Mouse (Mus musculus): ENCODE data around the gene Ifi27l2a. TPM values are rescaled to one million over a fixed set of nuclear protein-coding genes. Genes with fewer than 3 reads are reported as not detected.
A peak's percentile ranks its signal among the peaks of the same experiment; 100 is the strongest.
"Not testable (repeated sequence)": the region's sequence is repeated elsewhere in the genome, so short reads cannot be mapped to it uniquely, and the experiment has no call there.

Gene Ifi27l2a
- total RNA-seq (2021), result 10 to 100 TPM in 1 of 2 experiments, 1 to 10 TPM in 1; 7.6 to 33.2 TPM
- long read RNA-seq, experiment 1, transcript Ifi27l2a-201 (4 exons, 463 nt), result major isoform, 72 of 81 reads
- long read RNA-seq, experiment 1, partial matches to known transcripts, result 6 of 81 reads
- long read RNA-seq, experiment 1, other reads (novel, unspliced or antisense), result 3 of 81 reads
- long read RNA-seq, experiment 2, transcript Ifi27l2a-201 (4 exons, 463 nt), result major isoform, 14 of 16 reads
- long read RNA-seq, experiment 2, partial matches to known transcripts, result 1 of 16 reads
- long read RNA-seq, experiment 2, other reads (novel, unspliced or antisense), result 1 of 16 reads

DNA sequence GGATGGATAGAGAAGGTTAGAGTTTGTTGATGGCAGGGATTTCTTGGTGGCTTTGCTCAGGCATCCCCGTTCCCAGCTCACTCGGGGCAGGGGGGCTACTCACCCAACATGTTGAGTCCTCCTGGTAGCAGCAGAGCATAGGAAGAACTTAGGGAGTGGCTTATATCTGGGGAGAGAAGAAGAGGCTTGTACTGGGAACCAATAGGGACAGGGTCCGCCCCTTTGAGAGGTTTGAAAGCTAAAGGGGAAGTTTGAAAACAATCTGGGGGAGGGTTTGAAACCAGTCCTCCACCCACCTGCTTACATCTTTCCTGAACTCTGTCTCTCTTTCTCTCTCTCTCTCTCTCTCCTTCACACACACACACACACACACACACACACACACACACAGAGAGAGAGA is at the start of gene Ifi27l2a:
Gene Ifi27l2a, minus strand, starts transcription at position 157 of the 400 bp plus-strand sequence.
- no peak for DNase-seq
- intact Hi-C loops (cut with DNase I), result no loop called here

DNA sequence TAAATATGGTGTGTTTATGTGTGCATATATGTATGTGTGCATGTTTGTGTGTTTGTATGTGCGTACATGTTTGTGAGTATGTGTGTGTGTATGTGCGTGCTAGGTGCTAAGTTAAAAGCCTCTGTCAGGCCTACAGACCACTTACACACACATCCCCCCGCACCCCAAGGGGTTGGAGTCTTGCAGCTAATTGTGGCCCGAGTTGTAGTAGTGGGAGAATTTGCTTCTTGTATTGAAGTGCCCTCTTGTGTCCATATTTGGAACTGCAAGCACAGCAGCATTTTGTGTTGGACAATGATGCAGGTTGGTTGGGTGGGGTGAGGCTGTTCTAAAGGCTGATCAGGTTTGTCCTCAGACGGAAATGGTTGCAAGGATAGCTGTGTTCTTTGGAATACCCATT is 49.3 kb upstream of the Ifi27l2a start:
- peak; percentile 45 to 63 for DNase-seq

DNA sequence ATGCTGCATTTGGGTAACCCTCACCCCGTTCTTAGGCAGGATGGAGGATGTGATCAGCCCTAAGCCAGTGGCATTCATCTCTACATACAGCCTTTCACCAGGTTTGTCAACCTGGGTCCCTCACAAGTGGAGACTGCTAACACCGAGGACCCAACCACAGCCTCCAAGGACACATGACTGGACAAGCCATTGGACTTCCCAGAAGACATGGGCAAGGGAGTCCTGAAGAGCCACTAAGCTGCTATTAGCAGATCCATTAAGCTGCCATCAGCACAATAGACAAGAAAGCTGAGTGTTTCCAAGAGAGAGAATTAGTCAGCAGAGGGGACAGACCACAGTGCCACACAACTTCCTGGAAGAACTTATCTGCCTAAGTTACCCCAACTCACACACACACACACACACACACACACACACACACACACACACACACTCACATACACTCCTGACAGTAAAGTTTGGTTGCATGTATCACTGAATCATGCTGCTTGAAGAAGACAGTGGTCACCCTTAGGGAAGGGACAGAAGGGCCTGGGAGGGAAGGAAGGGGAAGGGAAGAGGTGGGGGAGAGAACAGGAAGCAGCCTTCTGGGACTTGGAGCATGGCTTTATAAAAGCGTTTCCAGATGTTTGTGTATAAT is 47.7 kb upstream of the Ifi27l2a start:
- no peak for DNase-seq
- intact Hi-C loops (cut with DNase I), result no loop called here

More for the DNA sequence above, 49.3 kb upstream of the Ifi27l2a start:
- intact Hi-C loops (cut with DNase I), result loop anchor here (1.0 kb wide), 1 partner anchor 66 kb away; no protein-coding TSS in a partner anchor

DNA sequence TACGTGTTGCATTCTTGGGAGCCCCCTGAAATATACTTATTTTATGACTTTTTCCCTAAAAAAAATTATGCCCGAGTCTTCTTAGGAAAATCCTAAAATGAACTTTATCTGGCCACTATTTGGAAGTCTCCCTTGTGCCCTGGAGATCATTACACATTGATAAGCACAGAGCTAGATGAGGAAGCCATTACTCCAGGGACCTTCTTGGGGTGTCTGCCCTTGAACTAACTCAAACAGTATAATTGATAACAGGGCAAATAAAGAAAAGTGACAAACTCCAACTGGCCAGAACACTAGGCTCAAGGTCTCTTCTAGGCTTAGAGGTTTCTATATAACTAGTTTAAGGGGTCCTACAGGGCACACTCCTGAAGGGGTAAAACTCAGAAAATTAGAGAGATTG is 44.3 kb upstream of the Ifi27l2a start:
- DNase-seq, result no peak
- intact Hi-C loops (cut with DNase I), result no loop called here

DNA sequence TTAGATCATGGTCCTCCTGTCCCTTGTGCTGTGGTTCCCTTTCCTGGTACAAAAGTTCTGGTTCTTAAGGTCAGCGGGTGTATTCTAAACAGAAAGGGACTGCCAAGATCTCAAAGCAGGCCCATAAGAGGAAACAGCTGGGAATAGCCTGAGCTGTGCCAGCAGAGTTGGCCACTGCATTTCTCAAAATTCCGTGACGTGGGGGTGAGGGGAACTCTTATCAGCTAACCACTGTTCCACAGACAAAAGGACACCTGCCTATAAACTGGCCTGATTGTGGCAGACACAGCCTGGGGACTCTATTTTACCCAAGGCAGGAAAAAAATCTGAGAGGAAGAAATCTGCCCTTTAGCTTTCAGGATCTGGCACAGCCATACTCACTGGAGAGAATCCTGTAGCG is 43.8 kb upstream of the Ifi27l2a start:
- intact Hi-C loops (cut with DNase I), result no loop called here
- DNase-seq, result peak in 1 of 2 experiments; percentile 32

DNA sequence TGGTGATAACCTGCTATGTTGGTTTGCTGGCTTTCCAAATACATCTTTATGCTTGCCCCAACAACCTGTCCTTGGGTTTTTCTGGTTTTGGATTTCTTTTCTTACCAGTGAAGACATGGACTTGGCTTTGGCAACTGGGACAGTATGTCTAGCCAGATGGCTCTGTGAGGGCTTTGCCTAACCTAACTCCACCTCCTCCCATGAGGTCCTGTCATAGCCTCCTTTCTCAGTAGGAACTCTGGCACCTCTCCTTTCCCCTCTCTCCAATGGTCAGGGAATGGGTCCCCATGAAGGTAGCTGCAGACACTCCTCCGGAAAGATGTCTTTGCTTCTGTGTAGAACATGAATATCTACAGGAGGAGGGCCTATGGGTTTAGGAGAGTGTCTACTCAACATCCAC is 43.2 kb upstream of the Ifi27l2a start:
- intact Hi-C loops (cut with DNase I), result no loop called here
- DNase-seq, result peak in 1 of 2 experiments; percentile 36

DNA sequence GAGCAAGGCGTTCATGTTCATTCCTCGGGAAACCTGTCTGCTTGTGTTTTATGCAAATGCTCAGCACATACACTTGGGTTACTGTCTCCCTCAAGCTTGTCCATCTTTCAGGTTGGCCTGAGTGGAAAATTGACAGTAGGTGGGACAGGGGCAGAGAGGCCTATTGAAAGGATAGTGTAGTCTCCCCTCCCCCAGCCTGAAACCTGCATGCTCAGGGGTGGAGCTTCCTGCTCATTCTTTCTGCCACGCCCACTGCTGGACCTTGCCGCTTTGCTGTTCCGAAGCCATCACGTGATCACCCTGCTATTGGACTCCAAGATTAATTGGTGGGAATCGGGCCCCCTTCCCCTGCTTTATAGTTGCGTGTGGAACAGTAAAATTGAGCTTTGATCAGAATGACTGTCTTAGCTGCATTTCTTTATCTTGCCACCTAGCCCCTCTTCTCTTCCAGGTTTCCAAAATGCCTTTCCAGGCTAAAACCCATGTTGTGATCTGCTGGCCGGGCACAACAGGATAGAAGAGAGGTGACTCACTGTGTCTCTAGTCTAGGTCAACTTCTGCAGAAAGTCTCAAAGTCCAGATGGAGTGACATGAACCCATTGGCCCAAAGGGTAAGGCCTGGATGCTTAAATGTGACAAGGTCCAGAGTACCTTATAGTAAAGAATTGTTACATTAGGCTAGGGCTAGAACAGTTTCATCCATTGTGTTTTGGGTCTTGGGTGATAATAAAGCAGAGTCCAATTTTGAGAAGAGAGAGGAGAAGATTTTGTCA is 40.9 kb upstream of the Ifi27l2a start:
- DNase-seq; intact Hi-C loops (cut with DNase I): not testable (repeated sequence)

DNA sequence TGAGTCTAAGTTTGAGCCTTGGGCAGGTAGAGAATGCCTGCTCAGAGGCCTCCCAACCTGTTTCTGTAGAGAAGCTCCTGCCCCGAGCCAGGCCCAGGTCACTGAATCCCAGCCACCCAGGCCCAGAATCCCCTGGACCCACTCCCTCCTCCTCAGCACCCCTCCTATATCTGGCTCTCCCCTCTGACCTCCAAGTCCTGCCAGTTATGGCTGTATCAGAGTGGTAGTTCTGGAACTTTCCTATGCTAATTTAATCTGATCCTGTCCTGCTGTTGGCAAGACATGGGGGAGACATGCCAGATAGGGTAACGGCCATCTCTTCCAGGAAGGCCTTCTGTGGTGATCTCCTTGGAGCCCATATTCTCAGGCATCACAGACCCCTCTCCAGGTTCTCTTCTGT is 39.3 kb upstream of the Ifi27l2a start:
- intact Hi-C loops (cut with DNase I), result no loop called here
- no peak for DNase-seq

DNA sequence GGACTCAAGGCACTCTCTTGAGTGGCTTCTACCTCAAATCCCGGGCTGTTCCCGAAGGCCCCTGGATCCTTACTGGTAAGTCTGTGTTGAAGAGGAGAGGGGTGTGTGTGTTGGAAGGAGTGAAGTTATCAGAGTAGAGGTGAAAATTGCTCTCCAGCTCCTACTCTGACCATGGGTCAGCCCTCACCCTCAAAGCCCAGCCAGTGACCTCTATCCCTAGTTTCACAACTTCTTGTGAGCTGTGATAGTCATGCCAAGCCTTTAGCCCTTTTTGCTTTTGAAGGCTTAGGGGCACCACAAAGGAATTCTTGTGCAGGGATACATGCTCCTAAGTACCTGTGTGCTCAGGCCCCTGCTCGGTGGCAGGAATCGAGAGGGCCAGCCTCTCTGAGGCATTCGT is 38.2 kb upstream of the Ifi27l2a start:
- no peak for DNase-seq
- intact Hi-C loops (cut with DNase I), result no loop called here

DNA sequence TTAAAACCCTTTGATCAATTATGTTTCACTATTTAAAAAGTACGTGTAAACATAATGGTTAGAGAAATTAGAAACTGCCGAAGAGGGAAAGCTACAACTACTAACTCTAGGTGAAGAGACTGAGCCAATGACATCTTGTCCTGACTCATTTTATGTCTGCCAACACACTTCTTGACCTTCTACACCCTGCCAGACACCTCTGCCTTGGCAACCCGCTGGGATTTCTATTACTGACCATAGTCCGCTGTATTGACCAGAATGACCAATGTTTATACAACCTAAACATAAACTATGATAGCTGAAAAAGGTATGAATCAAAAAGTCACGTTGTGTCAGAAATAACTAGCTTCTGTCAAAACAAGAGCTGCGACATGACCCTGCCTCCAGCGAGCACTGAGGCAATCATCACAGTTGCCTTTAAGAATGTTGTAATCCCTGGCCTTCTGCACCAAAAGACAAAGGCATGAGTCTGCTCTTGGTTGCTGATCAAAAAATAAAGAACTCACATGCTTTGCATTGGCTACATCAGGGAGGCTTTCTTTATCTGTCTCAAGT is 34.1 kb upstream of the Ifi27l2a start:
- intact Hi-C loops (cut with DNase I), result no loop called here
- no peak for DNase-seq

DNA sequence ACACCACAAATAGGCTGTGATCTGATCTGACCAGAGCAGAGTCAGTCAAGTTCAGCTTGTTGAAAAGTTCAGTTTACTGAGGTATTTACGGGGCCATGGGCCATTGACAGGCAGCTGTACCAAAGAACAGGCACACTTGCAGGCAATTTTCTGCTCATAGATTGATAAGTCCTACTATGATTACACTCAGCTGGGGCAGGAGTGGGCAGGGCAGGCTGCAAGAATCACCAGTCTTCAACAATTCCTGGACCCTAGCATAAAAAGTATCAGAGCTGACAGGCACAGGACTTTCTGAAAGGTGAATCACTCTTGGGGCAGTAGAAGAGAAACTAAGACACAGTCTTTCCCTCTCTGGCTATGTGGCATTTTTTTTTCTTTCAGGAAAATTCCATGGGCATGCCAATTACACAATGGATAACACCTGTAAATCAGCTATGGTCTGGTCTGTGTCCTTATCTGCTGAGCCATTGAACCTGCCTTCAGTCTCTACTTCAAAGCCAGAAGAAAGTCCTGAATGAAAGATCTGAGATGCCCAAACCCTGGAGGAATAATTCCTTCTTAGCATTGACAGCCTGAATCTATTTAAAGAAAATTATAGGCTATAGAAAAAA is 33.4 kb upstream of the Ifi27l2a start:
- intact Hi-C loops (cut with DNase I), result no loop called here

DNA sequence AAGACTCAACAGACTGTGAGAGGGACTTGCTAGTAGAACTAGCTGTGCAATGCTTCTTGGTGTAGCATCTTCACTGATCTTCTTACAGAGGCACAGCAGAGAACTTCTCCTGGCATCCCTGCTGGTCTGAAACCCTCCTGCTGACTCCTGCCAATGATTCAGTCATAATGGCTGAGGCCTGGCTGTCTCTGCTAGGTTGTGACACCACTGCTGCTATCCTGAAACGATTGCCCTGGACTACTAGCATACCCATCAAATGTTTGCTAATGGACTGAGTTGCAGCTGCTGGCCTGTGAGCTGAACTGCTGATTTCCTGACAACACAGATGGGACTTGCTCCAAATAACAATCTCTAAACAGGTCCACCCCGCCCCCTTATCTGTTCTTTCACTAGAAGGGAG is 31.0 kb upstream of the Ifi27l2a start:
- no peak for DNase-seq
- intact Hi-C loops (cut with DNase I), result no loop called here

More for the DNA sequence above, 33.4 kb upstream of the Ifi27l2a start:
- DNase-seq, result no peak

DNA sequence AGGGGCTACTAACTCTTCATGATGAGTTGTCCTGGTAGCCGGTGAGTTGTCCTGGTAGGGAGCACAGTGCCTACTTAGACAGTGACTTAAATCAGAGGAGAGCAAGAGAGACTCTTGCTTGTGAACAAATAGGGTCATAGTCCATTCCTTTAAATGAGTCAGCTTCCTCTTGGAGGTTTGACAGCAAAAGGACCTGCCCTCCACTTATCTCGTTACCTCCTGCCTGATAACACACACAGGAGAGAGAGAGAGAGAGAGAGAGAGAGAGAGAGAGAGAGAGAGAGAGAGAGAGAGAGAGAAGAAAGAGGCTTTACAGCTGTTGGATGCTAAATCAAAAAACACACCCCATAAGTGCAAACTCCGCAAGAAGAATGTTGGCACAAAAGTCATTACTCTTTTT is 13.7 kb upstream of the Ifi27l2a start, which contains the start of gene Ifi27l2b:
Gene Ifi27l2b, minus strand, starts transcription at position 84 of the 400 bp plus-strand sequence.
- intact Hi-C loops (cut with DNase I), result no loop called here
- no peak for DNase-seq

DNA sequence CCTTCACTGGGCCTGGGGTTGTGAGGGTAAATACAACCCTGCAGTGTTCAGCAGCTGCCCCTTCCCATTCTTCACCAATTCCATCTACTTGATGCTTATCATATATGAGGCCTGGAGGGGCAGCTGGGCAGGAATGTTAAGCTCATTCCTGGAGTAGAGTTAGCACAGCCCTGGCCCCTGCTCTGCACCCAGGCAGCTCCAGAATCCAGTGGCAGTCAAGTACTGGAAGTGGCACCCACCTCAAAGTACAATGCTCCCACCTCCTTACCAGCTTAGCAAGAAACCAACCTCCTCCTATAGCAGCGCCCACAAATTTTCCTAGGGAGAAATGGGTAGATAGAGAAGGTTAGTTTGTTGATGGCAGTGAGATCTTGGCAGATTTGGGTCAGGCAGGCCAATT is 13.2 kb upstream of the Ifi27l2a start:
- intact Hi-C loops (cut with DNase I); DNase-seq: not testable (repeated sequence)

DNA sequence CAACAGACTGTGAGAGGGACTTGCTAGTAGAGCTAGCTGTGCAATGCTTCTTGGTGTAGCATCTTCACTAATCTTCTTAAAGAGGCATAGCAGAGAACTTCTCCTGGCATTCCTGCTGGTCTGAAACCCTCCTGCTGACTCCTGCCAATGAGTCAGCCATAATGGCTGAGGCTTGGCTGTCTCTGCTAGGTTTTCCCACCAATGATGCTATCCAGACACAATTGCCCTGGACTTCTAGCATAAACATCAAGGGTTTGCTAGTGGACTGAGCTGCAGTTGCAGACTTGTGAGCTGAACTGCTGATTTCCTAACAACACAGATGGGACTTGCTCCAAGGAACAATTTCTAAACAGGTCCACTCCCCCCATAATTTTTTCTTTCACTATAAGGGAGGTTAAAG is 9.9 kb upstream of the Ifi27l2a start:
- no peak for DNase-seq
- intact Hi-C loops (cut with DNase I), result no loop called here

DNA sequence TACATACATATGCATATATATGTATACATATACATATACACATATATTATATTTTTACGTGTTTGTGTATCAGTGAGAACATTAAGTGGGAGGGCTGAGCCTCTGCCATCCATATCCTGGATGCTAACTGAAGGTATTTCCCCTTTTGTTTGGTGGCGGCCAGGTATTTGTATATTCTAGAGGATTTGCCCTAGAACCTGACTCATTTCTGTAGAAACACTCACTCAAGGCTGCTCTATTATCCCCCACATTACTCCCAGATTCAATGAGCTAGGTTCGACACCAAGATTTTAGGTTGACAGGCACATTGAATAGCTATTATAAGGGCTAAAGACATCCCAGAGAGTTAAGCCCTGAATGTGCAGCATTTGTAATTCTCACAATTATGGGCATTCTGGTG is 1.6 kb upstream of the Ifi27l2a start:
- DNase-seq, result no peak
- intact Hi-C loops (cut with DNase I), result no loop called here

DNA sequence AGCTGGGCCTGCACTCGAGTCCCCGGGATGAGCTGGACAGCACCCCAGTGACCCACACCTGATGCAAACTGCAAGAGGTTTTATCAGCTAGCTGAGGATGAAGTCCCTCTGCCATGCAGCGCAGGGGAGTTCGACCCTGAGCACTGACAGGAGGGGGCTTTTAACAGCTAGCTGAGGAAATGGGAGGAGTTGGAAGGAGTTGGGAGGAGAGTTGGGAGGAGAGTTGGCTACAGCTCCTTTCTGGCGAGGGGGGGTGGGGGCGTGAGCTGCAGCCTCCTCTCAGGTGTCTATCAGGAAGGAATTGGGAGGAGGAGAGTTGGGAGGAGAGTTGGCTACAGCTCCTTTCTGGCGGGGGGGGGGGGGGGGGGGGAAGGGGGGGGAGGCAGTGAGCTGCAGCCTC is 781 bp upstream of the Ifi27l2a start:
- DNase-seq; intact Hi-C loops (cut with DNase I): not testable (repeated sequence)

DNA sequence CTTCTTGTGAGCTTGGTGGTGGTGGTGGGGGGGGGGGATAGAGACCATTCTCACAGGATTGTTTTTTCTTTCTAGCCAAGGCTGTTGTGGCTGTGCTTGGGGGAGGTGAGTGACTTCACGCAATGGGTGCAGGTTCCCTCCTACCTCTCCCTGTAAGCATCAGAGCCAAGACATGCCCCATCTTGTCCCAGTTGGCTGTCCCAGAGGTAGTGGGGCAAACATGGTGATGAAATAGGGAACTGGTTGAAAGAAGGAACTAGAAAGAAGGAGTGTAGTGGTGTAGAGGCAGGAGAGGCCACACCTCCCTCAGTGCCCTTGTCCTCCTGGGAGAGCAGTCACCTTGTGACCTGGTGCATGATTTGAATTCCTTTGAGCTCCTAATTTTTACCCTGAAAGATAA is 5.9 kb downstream of the Ifi27l2a start:
- intact Hi-C loops (cut with DNase I), result no loop called here

DNA sequence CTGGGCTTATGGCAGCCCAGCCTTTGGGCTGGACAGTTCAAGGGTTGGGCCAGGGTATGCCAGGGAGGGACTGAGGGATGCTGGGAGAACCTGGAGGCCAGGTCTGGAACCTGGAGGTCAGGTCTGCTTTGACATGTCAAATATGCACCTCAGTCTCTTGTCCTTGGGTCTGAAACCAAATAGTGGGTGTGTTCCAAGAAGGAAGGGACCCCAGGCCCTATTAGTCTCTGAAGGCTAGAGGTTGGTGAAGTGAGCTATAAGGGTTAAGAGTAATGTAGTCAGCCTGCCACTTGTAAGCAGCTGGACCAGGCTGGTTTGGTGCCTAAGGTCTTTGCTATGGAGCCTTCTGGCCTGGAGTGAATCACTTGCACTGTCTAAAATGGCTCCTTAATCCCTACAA is 8.6 kb downstream of the Ifi27l2a start:
- intact Hi-C loops (cut with DNase I), result no loop called here

More for the DNA sequence above, 5.9 kb downstream of the Ifi27l2a start:
- no peak for DNase-seq

DNA sequence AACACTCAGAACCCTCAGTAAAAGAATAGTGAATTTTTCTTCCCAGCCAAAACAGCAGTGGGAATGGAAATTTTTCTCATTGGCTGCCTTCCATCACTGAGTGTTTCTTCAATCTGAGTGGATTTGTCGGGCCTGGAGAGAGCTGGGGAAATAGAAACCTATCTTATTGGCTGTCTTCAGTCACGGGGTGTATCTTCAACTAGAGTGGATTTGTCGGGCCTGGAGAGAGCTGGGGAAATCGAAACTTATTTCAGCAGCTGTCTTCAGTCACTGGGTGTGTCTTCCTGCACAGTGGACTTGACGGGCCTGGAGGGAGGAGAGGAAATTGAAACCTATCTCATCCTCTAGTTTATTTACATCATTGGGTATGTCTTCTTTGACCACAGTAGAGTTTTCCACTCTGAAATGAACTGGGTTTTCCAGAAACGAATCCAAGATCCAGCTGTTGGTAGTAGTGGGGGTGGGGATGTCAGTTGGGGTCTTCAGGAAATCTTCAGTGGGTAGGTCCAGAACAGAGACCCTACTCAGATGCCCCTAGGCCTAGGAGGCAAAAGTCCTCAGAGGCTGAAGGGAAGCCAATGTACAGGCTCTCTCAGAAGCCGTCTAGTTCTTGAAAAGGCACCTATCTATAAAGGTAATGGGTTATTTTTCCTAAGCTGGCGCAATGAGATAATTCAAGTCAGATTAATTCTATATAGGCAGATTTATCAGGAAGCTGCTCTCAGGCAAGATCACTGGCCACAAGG is 9.3 kb downstream of the Ifi27l2a start, which contains the start of gene Ifi27:
Gene Ifi27, plus strand, starts transcription at position 226 of the 746 bp plus-strand sequence.
- peak in 1 of 2 experiments; percentile 58 for DNase-seq
- intact Hi-C loops (cut with DNase I), result no loop called here

More for the DNA sequence above, 8.6 kb downstream of the Ifi27l2a start:
- no peak for DNase-seq
